Comparison of ENCODE assay signal across 8 mouse cellular contexts in genomic region chr14:24900501-24901179, GRCm38 (mm10).
DNase-seq lines count a peak whose midpoint lies in the region; ATAC-seq lines count a peak whose summit lies in the region.

No protein-coding gene starts in this region.

- H3K36me3 ChIP-seq in lung, embryonic 16.5 days (ENCODE audit: control insufficient read depth, insufficient read depth, low read length): no peaks in the 10 kb centered on the region
- H3K36me3 ChIP-seq in kidney, embryonic 15.5 days: no peaks in the 10 kb centered on the region

- peaks cover 8% of the 10 kb centered on the region; the same call in 1 of the 2 replicates for H3K4me1 ChIP-seq in lung, embryonic 16.5 days (replicated peaks; ENCODE audit: control insufficient read depth, insufficient read depth, low read length)
- H3K4me1 ChIP-seq in kidney, embryonic 15.5 days: peaks cover 5% of the 10 kb centered on the region

- H3K27me3 ChIP-seq in lung, embryonic 16.5 days (ENCODE audit: control insufficient read depth, insufficient read depth, low read depth, low read length): no peaks in the 10 kb centered on the region
- H3K27me3 ChIP-seq in kidney, embryonic 15.5 days: no peaks in the 10 kb centered on the region

- DNase-seq in lung, adult 18-20 months: no peak
- peak; percentile 93 for DNase-seq in forelimb bud, embryonic 11.5 days (ENCODE audit: low read depth, low spot score)
- peak; percentile 56 to 59 for DNase-seq in right cerebral cortex, postnatal 10 days (ENCODE audit: low spot score in 2 of 2)
- no peak for DNase-seq in testis, postnatal 14 days (ENCODE audit: low spot score)

- no peak overlapping the region for H3K27ac ChIP-seq in lung, embryonic 16.5 days (ENCODE audit: low read length)
- H3K27ac ChIP-seq in kidney, embryonic 15.5 days: peak overlapping the region; percentile 45; the same call in 1 of the 2 replicates

- H3K4me2 ChIP-seq in lung, embryonic 16.5 days (ENCODE audit: low read depth, low read length): no peak overlapping the region
- no peak overlapping the region for H3K4me2 ChIP-seq in kidney, embryonic 15.5 days

- no peak overlapping the region for H3K4me3 ChIP-seq in lung, embryonic 16.5 days (ENCODE audit: low read length)
- H3K4me3 ChIP-seq in kidney, embryonic 15.5 days (replicated peaks): no peak overlapping the region

- ATAC-seq in lung, embryonic 16.5 days (ENCODE audit: low read depth): peak; percentile 69
- ATAC-seq in kidney, embryonic 15.5 days (replicated peaks; ENCODE audit: low FRiP score): peak; percentile 49; the same call in 1 of the 2 replicates
- ATAC-seq in granulocyte monocyte progenitor cell, adult 5-6 weeks (replicated peaks; ENCODE audit: poor library complexity, severe bottlenecking): no peak
- ATAC-seq in monocyte, adult 5-6 weeks (replicated peaks; ENCODE audit: insufficient number of reproducible peaks, low FRiP score, low TSS enrichment, poor library complexity, severe bottlenecking): no peak

- no peak overlapping the region for H3K9ac ChIP-seq in lung, embryonic 16.5 days (ENCODE audit: low read length)
- H3K9ac ChIP-seq in kidney, embryonic 15.5 days: no peak overlapping the region

- WGBS in lung, embryonic 16.5 days: 56% methylated on average over 13 of the region's 13 CpGs
- 63% methylated on average over 13 of the region's 13 CpGs for WGBS in kidney, embryonic 15.5 days

- no peaks in the 10 kb centered on the region for H3K9me3 ChIP-seq in lung, embryonic 16.5 days (ENCODE audit: control insufficient read depth, low read length)
- H3K9me3 ChIP-seq in kidney, embryonic 15.5 days (replicated peaks): no peaks in the 10 kb centered on the region

Comparison
In these comparisons a context has a peak if more than half of its experiments do, and no peak if none do; other contexts are left out.
1. ATAC-seq: peak in lung, embryonic 16.5 days (single experiment) and kidney, embryonic 15.5 days (single experiment); none in granulocyte monocyte progenitor cell, adult 5-6 weeks (single experiment) and monocyte, adult 5-6 weeks (single experiment).
2. DNase-seq: peak in forelimb bud, embryonic 11.5 days (single experiment) and right cerebral cortex, postnatal 10 days (2 of 2); none in lung, adult 18-20 months (0 of 2) and testis, postnatal 14 days (single experiment).